Mouse (Mus musculus): ENCODE data around the gene Bax.

GRCm38 (mm10) chr7:45466283-45467089 is at the start of gene Bax:
- TF ChIP-seq CTCF (IDR thresholded peaks at IDR 0.05; ENCODE audit: low read depth, low read length) = no peak
- TF ChIP-seq POLR2A (IDR thresholded peaks at IDR 0.05; ENCODE audit: borderline replicate concordance, low read depth, low read length) = no peak

All from bone marrow macrophage, adult 2 months (primary cell).